Mouse (Mus musculus) lung, adult 2 months (tissue): Measurements from ENCODE around the gene Rel. TPM values are rescaled to one million over a fixed set of nuclear protein-coding genes. Genes with fewer than 3 reads are reported as not detected.

Experiments used
- DNase-seq: peaks from one replicate; pipeline ENCODE4 v3.0.0; 2022
- H3K4me1 ChIP-seq: fragments of 200-500 bp; 2 replicates; pipeline ENCODE4 v1.6.1; 2011; ENCODE audit warnings: low read length; ENCODE audit not compliant: control insufficient read depth, insufficient read depth
- H3K4me3 ChIP-seq: fragments of 200-500 bp; replicated peaks from 2 replicates; pipeline ENCODE3; 2011; ENCODE audit warnings: low read depth, mild to moderate bottlenecking, control low read depth, low read length; ENCODE audit errors: extremely low read depth
- CTCF ChIP-seq: fragments of 200-500 bp; IDR thresholded peaks from 2 replicates; pipeline ENCODE4 v1.5.1; 2011; ENCODE audit warnings: mild to moderate bottlenecking, low read length, control low read depth; ENCODE audit not compliant: insufficient read depth
- POLR2A ChIP-seq: fragments of 200-500 bp; IDR thresholded peaks from 2 replicates; pipeline ENCODE4 v1.6.1; 2011; ENCODE audit warnings: low read depth, mild to moderate bottlenecking, control low read depth, low read length, borderline replicate concordance; ENCODE audit errors: extremely low read depth
- WGBS: fragments of 180-500 bp; shearing (Covaris S2); methylation state at CpG from one replicate; pipeline ENCODE4 v1.1.7; 2018; 5-methylcytosine and 5-hydroxymethylcytosine counted together
- polyA plus RNA-seq: library from polyadenylated mRNA; depleted of rRNA; stranded (reverse); fragments of >200 nt; gene quantifications from 2 replicates; pipeline ENCODE4 v1.2.3, GENCODE M21; 2012

Gene Rel
- polyA plus RNA-seq, 1 experiment = 4.1 TPM

- TF ChIP-seq CTCF (no peak), POLR2A (no peak)
- H3K4me1 ChIP-seq = peaks cover 2% of the 10 kb centered on the region; the same call in 1 of the 2 replicates
- DNase-seq = no peak
- no peak overlapping the region for H3K4me3 ChIP-seq
- 86% methylated on average over 2 of the region's 2 CpGs for WGBS
Measured at GRCm38 (mm10) chr11:23726441-23726840, 44.3 kb downstream of the Rel start.

DNA sequence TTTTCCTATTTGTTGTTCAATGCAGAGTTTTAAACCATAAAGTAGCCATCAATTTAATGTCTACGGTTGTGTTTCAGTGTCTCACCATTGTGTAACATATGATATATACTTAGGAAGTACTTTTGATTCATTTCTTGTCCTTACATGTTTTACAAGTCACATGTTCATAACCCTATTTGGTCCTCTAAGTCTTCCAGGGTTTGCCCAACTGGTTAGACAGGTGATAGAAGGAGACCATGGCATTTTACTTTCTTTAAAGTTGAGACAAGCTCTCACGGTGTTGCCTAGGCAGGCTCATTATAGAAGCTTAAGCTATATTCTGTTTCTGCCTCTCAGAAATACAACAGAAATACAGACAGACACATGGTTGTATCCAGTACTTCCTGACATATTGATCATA is 44.9 kb downstream of the Rel start:
- DNase-seq = no peak
- WGBS = 83% methylated on average over 2 of the region's 2 CpGs
- TF ChIP-seq POLR2A = no peak
- no peak for TF ChIP-seq CTCF

DNA sequence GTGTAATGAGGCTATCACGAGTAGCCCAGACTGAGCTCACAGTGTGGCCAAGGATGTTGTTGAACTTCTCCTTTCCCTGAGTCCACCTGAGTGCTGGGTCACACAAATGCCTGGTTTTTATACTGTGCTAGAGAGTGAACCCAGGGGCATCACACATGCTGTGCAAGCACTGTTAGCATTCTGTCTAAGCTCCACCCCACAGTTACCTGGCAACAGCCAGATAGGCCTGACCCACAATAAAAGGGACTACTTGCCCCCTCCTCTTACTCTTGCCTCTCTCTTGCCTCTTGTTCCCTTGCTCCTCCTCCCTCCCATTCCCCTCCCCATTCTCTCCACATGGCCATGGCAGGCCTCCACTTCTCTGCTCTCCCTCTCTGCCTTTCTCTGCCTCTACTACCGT is 48.4 kb downstream of the Rel start:
- WGBS = 40% methylated on average over 2 of the region's 2 CpGs
- no peak overlapping the region for H3K4me3 ChIP-seq
- no peaks in the 10 kb centered on the region for H3K4me1 ChIP-seq
- TF ChIP-seq CTCF (no peak), POLR2A (no peak)
- no peak for DNase-seq

More for the DNA sequence above, 44.9 kb downstream of the Rel start:
- Histone ChIP-seq H3K4me1 (peaks cover 2% of the 10 kb centered on the region; the same call in 1 of the 2 replicates), H3K4me3 (no peak overlapping the region)

DNA sequence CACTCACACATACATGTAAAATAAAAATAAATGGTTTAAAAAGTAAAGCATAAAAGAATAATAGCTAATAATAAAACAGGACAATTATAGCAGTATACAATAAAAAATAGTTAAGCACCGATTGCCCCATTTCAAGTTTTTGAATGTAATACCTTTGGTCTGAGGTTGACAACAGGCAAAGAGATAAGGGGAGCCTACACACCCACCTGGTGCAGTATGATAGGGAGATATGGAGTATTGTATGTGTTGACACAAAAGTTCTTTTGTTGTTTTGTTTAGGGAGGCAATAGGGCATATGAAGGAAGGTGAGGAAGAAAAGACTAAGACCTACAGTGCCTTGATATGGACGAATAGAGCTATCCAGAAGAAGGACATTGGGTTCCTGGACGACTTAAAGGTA is 50.9 kb downstream of the Rel start:
- Histone ChIP-seq H3K4me3 (no peak overlapping the region), H3K4me1 (no peaks in the 10 kb centered on the region)
- 86% methylated on average over 3 of the region's 3 CpGs for WGBS
- no peak for DNase-seq
- TF ChIP-seq POLR2A (no peak), CTCF (no peak)

DNA sequence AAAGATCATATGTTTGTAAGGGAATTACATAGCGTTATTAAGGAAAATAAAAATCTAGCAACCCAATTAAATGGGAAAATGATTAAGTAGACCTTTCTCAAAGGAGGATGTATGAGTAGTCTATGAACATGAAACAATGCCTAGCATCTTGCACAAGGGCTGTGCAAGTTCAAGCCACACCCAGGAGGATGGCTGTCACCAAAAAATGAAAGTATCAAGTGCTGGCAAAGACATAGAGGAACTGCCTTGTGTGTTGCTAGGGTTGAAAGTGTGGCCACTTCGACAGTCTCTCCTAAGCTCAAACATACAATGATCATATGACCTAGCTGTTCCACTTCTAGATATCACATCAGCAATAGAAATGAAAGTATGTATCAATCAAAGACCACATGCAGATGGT is 51.9 kb downstream of the Rel start:
- no peak for DNase-seq
- TF ChIP-seq CTCF = no peak
- no peak for TF ChIP-seq POLR2A
- 93% methylated on average over 2 of the region's 2 CpGs for WGBS

GRCm38 (mm10) chr11:23712299-23712698 is 58.5 kb downstream of the Rel start:
- Histone ChIP-seq H3K4me3 (no peak overlapping the region), H3K4me1 (no peaks in the 10 kb centered on the region)
- 87% methylated on average over 3 of the region's 3 CpGs for WGBS
- DNase-seq = no peak
- TF ChIP-seq CTCF = no peak
- no peak for TF ChIP-seq POLR2A

More for the DNA sequence above, 51.9 kb downstream of the Rel start:
- no peak overlapping the region for H3K4me3 ChIP-seq
- no peaks in the 10 kb centered on the region for H3K4me1 ChIP-seq

GRCm38 (mm10) chr11:23704604-23705294 is 66.0 kb downstream of the Rel start:
- 88% methylated on average over 7 of the region's 7 CpGs for WGBS
- peaks cover under 1% of the 10 kb centered on the region; the same call in 1 of the 2 replicates for H3K4me1 ChIP-seq

DNA sequence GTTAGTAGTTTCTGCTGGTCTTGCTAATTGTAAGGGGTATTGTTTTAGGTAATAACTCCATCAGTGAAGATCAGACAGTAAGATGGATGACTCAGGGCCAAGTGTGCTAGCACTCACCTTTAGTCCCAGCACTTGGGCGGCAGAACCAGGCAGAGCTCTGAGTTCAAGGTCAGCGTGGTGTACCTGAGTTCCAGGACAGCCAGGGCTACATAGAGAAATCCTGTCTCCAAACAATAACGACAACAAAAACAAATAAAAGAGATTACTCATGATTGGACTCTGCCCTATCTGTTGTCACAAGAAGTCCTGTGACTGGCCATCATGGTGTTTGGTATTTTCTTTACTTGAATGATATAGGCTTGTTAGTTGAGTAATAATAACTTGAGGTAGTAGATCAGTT is 68.9 kb downstream of the Rel start:
- peaks cover 3% of the 10 kb centered on the region; the same call in 1 of the 2 replicates for H3K4me1 ChIP-seq
- no peak for DNase-seq
- WGBS = 96% methylated on average over 3 of the region's 3 CpGs
- TF ChIP-seq POLR2A = no peak
- TF ChIP-seq CTCF = no peak
- H3K4me3 ChIP-seq = no peak overlapping the region

More at GRCm38 (mm10) chr11:23704604-23705294, 66.0 kb downstream of the Rel start:
- no peak overlapping the region for H3K4me3 ChIP-seq
- TF ChIP-seq POLR2A (no peak), CTCF (no peak)
- DNase-seq = no peak

GRCm38 (mm10) chr11:23699414-23700095 is 71.2 kb downstream of the Rel start:
- WGBS = 28% methylated on average over 3 of the region's 3 CpGs
- no peak overlapping the region for H3K4me3 ChIP-seq
- peaks cover 6% of the 10 kb centered on the region for H3K4me1 ChIP-seq
- DNase-seq = no peak
- TF ChIP-seq POLR2A (no peak), CTCF (no peak)
